Mouse (Mus musculus): Measurements from ENCODE around the gene Ptpra. TPM values are rescaled to one million over a fixed set of nuclear protein-coding genes. Genes with fewer than 3 reads are reported as not detected.

The Ptpra gene
- total RNA-seq, 2 experiments from 2014 or later, result 48.6 to 49.0 TPM

DNA sequence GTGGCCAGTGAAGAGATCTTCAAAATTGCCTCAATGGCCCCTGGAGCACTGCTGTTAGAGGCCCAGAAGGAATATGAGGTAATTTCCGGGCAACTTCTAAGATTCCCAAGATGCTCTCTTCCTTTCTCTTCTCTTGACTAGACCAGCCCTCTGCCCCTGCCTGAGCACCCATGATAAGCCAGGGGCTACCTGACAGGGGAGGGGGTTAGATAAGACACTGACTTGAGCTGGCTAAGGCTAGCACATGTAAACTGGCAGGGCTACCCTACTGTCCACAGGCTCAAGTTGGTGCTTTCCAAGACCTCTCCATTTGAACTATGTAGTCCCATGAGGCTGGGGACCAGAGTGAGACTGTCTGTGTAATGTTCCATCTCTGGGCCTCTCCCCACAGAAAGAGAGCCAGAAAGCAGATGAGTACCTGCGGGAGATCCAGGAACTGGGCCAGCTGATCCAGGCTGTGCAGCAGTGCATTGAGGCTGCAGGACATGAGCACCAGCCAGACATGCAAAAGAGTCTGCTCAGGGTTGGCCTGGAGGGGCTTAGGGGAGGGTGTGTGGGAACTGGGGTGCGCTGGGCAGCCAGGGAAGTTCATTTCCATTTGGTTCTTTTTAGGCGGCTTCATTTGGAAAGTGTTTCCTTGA, 10.1 kb upstream of the Ptpra start:
- DNase-seq, result no peak
- intact Hi-C loops (cut with DNase I), result no loop called here

GRCm38 (mm10) chr2:130442162-130442561, 7.9 kb upstream of the Ptpra start:
- DNase-seq, result no peak
- intact Hi-C loops (cut with DNase I), result no loop called here

- DNase-seq, result no peak
- intact Hi-C loops (cut with DNase I), result loop anchor here (2.0 kb wide), 1 partner anchor 48 kb away; no protein-coding TSS in a partner anchor
These were observed 1.6 kb upstream of the Ptpra start for GRCm38 (mm10) chr2:130448449-130448848.

GRCm38 (mm10) chr2:130449021-130449793, 871 bp upstream of the Ptpra start:
- no peak for DNase-seq
- intact Hi-C loops (cut with DNase I), result loop anchor here (2.0 kb wide), 1 partner anchor 48 kb away; no protein-coding TSS in a partner anchor

GRCm38 (mm10) chr2:130450434-130450796, 337 bp downstream of the Ptpra start:
- intact Hi-C loops (cut with DNase I), result loop anchor here (2.0 kb wide), 1 partner anchor 26 kb away; the partner anchor contains the start of genes Pced1a and Vps16
- peak in 1 of 2 experiments; percentile 75 for DNase-seq

DNA sequence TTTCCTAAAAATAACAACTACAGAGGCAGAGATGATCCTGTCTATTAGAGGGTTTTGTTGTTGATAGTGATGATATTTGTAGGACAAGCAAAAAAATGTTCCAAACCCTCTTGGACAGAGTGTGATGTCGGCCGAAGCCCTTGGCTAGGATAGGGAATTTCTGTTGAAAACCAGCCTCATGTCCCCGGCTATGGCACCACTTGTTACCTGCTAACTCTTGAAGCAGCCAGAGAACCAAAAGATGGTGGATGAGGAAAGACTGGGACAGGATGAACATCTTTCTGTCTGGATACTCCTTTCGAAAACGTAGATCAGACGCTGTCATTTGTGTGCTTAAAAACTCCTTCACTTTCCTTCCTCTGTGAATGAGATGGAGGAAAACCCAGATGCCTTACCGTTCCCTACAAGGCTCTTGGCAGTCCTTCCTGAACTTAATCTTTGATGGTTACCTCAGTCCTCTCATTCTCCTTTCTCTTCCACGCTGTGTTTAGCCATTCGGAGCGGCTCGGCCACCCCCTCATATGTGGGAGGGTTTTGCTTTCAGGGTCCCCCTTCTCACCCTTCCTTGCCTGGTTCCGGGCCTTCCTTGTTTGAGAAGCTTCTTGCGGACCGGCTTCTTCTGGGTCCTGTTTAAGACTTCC, 1.1 kb downstream of the Ptpra start:
- DNase-seq, result no peak
- intact Hi-C loops (cut with DNase I), result loop anchor here (2.0 kb wide), 1 partner anchor 26 kb away; the partner anchor contains the start of genes Pced1a and Vps16

DNA sequence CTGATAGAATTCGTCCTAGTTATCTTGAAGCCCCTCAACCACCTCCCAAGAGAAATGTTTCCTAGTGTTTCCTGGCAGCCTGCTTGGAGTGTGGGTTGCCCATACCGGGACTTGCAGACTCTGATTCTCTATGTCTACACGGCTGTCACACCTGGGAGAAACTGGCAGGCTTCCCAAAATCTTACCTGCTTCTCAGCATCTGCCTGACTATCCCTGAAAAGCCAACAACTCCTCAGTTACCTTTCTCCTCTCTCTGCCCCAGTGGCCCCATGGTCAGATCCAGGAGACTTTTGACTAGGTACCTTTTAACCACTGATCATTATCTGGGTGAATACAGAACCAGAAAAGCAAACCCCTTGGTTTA, 1.6 kb downstream of the Ptpra start:
- DNase-seq, result no peak
- intact Hi-C loops (cut with DNase I), result loop anchor here (2.0 kb wide), 2 partner anchors 25 to 27 kb away; partner anchors contain the start of genes Pced1a and Vps16

DNA sequence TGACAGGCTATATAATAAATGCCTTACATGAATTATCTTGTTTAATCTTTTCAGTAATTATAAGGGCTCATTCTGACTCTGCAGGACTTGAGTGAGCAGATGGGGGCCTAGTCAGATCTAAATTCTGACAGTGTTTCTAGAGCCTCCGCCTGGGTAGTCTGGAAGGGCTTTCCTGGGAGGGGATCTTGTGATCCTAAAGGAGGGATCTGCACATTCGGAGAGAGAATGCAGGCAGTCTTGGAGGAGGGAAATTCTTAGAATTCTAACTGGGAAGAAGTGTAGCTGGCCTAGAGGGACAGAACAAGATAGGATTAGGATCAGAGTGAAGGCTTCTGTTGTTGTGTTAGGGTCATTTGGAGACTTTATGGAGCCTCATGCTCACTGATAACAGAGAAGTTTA, 2.2 kb downstream of the Ptpra start:
- intact Hi-C loops (cut with DNase I), result loop anchor here (2.0 kb wide), 1 partner anchor 25 kb away; no protein-coding TSS in a partner anchor
- no peak for DNase-seq

DNA sequence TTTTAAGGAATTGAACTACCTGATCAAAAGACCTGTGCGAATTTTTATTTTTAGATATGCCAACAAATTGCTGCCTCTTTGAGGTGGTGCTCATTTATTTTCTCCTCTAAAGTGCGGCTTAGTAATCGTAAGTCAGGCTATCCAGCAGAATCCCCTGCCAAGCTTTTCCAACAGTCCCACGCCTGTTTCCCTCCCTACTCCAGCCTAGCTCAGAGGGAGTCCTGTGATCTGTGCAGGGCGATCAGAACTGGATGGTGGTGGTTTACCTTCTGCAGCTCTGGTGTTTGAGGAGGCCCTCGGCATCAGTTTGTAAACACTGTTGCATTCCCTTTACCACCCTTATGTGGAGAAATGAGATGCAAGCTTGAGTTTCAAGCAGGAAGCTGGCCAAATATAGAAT, 3.3 kb downstream of the Ptpra start:
- no peak for DNase-seq
- intact Hi-C loops (cut with DNase I), result loop anchor here (2.0 kb wide), 1 partner anchor 23 kb away; no protein-coding TSS in a partner anchor

- no peak for DNase-seq
- intact Hi-C loops (cut with DNase I), result no loop called here
These were observed 4.8 kb downstream of the Ptpra start for GRCm38 (mm10) chr2:130454748-130455370.

DNA sequence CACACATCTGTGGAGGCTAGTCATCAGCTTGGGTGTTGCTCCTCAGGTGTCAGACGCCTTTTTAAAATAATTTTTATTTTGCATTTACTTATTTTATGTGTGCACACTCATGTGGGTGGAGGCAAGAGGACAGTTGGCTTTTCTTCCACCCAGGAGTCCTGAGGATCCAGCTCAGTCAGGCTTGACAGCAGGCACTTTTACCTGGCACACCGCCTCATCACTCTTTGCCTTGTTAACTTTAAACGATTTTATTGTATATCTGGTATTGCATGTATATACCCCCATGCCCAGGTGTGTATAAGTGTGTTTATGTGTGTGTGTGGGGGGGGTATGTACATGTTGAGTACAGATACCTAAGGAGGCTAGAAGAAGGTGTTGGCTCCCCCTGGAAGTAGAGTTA, 7.8 kb downstream of the Ptpra start:
- intact Hi-C loops (cut with DNase I), result no loop called here

GRCm38 (mm10) chr2:130459576-130459975, 9.5 kb downstream of the Ptpra start:
- DNase-seq, result no peak
- intact Hi-C loops (cut with DNase I), result no loop called here

More for the DNA sequence above, 7.8 kb downstream of the Ptpra start:
- DNase-seq, result no peak

DNA sequence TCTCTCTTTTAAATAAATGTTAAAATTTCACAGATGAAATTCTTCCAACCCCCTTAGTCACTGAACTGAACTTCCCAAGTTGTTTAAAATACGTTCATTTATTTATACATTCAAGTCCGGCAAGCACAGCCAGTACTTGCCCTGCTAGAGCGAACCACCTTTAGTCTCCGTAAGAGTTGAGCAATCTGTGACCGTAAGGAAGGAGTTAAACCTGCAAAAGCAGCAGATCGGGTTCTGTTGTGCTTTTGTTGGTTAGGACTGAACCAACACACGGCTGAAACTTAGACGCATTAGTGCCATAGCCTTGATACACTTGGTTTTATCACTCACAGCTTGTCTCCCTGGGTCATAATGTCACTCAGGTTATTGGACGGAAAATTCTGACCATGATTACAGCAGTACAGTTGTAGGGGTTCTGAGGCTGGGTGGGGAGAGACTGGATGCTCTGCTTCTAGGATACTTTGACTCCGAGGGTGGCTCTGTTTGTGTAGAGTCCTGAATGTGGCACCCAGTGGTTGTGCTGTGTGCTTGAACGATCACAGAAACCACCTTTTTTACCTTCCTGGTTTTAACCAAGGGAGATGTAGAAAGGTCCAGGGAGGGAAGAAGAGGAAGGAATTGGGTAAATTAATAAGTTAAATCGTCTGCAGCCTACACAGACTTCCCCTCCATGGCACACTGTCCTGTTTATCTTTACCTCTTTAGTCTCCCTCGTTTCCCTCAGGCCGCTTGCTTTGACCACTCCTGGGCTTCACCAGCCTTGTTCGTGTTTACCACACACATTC, 11.4 kb downstream of the Ptpra start:
- intact Hi-C loops (cut with DNase I), result no loop called here

DNA sequence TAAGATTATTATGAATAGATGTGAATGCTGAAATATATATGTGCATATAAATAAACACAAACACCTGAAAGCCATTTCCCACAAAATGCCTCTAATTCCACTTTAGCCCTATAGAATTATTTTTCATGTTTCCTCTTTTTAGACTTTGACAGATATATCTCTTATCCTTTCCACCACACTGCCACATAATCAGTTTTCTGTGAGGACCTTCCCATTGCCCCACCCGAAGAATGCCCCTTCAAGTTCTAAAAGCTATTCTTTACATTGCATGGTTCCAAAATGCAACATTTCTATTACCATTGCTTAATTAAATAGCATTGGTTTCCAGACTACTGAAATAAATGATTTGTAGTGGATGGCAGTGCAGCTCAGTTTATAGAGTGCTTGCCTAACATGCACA, 16.4 kb downstream of the Ptpra start:
- no peak for DNase-seq
- intact Hi-C loops (cut with DNase I), result no loop called here

More for the DNA sequence above, 11.4 kb downstream of the Ptpra start:
- DNase-seq, result no peak

GRCm38 (mm10) chr2:130469366-130469765, 19.3 kb downstream of the Ptpra start:
- intact Hi-C loops (cut with DNase I), result no loop called here
- DNase-seq, result no peak

- intact Hi-C loops (cut with DNase I), result no loop called here
- DNase-seq, result no peak
These were observed 19.9 kb downstream of the Ptpra start for GRCm38 (mm10) chr2:130469935-130470334.

DNA sequence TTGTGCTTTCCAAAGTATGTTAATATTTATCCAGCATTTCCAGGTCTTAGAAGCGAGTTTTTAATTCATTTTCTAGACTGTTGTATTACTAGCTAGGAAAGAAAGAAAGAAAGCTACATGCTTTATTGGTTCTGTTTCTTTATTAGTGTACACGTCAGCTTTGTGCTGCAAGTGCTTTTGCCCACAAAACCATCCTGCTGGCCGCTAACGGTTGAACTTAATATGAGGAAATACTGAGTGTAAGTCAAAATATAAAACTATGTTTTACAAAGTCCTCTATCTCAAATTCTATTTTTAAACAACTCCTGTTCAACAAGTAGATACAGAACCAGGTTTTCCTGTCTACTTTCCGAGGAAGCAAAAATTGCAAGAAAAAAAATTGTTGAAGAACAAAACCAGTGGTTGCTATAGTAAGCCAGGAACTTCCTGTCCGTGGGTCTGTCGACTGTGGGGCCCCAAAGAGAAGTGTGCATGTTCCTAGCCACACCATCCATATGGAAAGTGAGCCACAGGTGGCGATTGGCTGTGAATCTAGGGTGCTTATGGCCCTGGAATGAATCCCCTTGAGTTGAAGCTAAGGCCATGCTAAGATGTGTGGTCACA, 22.9 kb downstream of the Ptpra start:
- no peak for DNase-seq
- intact Hi-C loops (cut with DNase I), result no loop called here

- intact Hi-C loops (cut with DNase I), result loop anchor here (2.0 kb wide), 1 partner anchor 23 kb away; no protein-coding TSS in a partner anchor
- DNase-seq, result no peak
These were observed 25.7 kb downstream of the Ptpra start for GRCm38 (mm10) chr2:130475764-130476163.

GRCm38 (mm10) chr2:130476666-130477297, 26.7 kb downstream of the Ptpra start:
- intact Hi-C loops (cut with DNase I), result loop anchor here (2.0 kb wide), 1 partner anchor 24 kb away; no protein-coding TSS in a partner anchor
- DNase-seq, result no peak

All from heart, postnatal 36 days (tissue).